Mouse (Mus musculus) CH12.LX (cell line): Measurements from ENCODE around the gene Mrps35. TPM values are rescaled to one million over a fixed set of nuclear protein-coding genes. Genes with fewer than 3 reads are reported as not detected.

Source experiments
- DNase-seq: peaks from one replicate; pipeline ENCODE4 v3.0.0-alpha.2; 2013; ENCODE audit errors: extremely low read depth
- H3K27ac ChIP-seq: 2 replicates; pipeline ENCODE4 v1.5.1; 2012; ENCODE audit warnings: low read depth, mild to moderate bottlenecking, control low read depth, moderate library complexity; ENCODE audit not compliant: insufficient read depth
- H3K27me3 ChIP-seq: replicated peaks from 2 replicates; pipeline ENCODE3; 2012; ENCODE audit warnings: inconsistent platforms
- H3K36me3 ChIP-seq, 2 experiments: replicated peaks in 1 of 2; 2 replicates each; pipeline versions ENCODE3 to v1.6.1; 2012; ENCODE audit warnings: inconsistent platforms in 1 of 2, low read length in 1 of 2, mild to moderate bottlenecking in 1 of 2, mixed read lengths in 1 of 2, moderate library complexity in 1 of 2; ENCODE audit not compliant: control insufficient read depth in 1 of 2, insufficient read depth in 1 of 2
- H3K4me1 ChIP-seq, 2 experiments: 2 replicates each; pipeline ENCODE4 v1.6.1; 2012; ENCODE audit warnings: inconsistent platforms in 1 of 2, moderate library complexity in 1 of 2; ENCODE audit not compliant: insufficient read depth in 2 of 2, control insufficient read depth in 1 of 2
- H3K4me2 ChIP-seq: 2 replicates; pipeline ENCODE4 v1.6.1; 2012; ENCODE audit warnings: low read depth, mild to moderate bottlenecking, control low read depth; ENCODE audit not compliant: poor library complexity, insufficient read depth, severe bottlenecking
- H3K4me3 ChIP-seq, 3 experiments: fragments of 150-350 bp in 1 of 3; sonication (generic) in 1 of 3; replicated peaks in 1 of 3; 2 replicates each; pipeline versions ENCODE3 to v1.5.1; 2011 to 2012; ENCODE audit warnings: low read depth in 2 of 3, low read length in 2 of 3, mild to moderate bottlenecking in 2 of 3, moderate library complexity in 2 of 3, control low read depth in 1 of 3, improper control_type of control experiment in 1 of 3, inconsistent platforms in 1 of 3, mixed read lengths in 1 of 3; ENCODE audit not compliant: poor library complexity in 1 of 3
- H3K79me2 ChIP-seq: replicated peaks from 2 replicates; pipeline ENCODE4 v1.6.1; 2012; ENCODE audit warnings: mild to moderate bottlenecking, moderate library complexity; ENCODE audit not compliant: control insufficient read depth, poor library complexity, insufficient read depth, severe bottlenecking; ENCODE audit errors: extremely low read depth
- H3K9ac ChIP-seq: 2 replicates; pipeline ENCODE4 v1.6.1; 2012; ENCODE audit warnings: low read depth, mild to moderate bottlenecking, control low read depth, moderate library complexity; ENCODE audit not compliant: insufficient read depth
- H3K9me3 ChIP-seq: replicated peaks from 2 replicates; pipeline ENCODE3; 2012; ENCODE audit warnings: low read length, inconsistent platforms, mixed read lengths
- BHLHE40 ChIP-seq: IDR thresholded peaks from 2 replicates; pipeline ENCODE4 v1.6.1; 2011; ENCODE audit warnings: mild to moderate bottlenecking, low read depth, low read length, improper control_type of control experiment
- CHD1 ChIP-seq: IDR thresholded peaks from 2 replicates; pipeline ENCODE4 v1.6.1; 2012; ENCODE audit warnings: low read depth, low read length, improper control_type of control experiment, inconsistent platforms
- CTCF ChIP-seq, 2 experiments: IDR thresholded peaks in 1 of 2; conservative IDR thresholded peaks in 1 of 2; 2 replicates each; pipeline ENCODE4 v1.5.1; 2011 to 2012; ENCODE audit warnings: low read depth in 2 of 2, low read length in 2 of 2, improper control_type of control experiment in 1 of 2, inconsistent platforms in 1 of 2, mild to moderate bottlenecking in 1 of 2, moderate library complexity in 1 of 2
- E2F4 ChIP-seq: IDR thresholded peaks from 2 replicates; pipeline ENCODE4 v1.6.1; 2011; ENCODE audit warnings: low read depth, low read length, improper control_type of control experiment; ENCODE audit not compliant: insufficient replicate concordance
- EP300 ChIP-seq: IDR thresholded peaks from 2 replicates; pipeline ENCODE4 v1.6.1; 2011; ENCODE audit warnings: low read length, improper control_type of control experiment
- GABPA ChIP-seq: IDR thresholded peaks from 2 replicates; pipeline ENCODE4 v1.6.1; 2012; ENCODE audit warnings: low read depth, low read length, improper control_type of control experiment, inconsistent platforms; ENCODE audit not compliant: insufficient replicate concordance
- HCFC1 ChIP-seq: IDR thresholded peaks from 2 replicates; pipeline ENCODE4 v1.6.1; 2012; ENCODE audit warnings: low read depth, mild to moderate bottlenecking, inconsistent platforms, low read length, improper control_type of control experiment
- IRF4 ChIP-seq: IDR thresholded peaks from 2 replicates; pipeline ENCODE4 v1.6.1; 2014; ENCODE audit warnings: low read depth, mild to moderate bottlenecking, inconsistent platforms, low read length, improper control_type of control experiment
- JUN ChIP-seq: IDR thresholded peaks from 2 replicates; pipeline ENCODE4 v1.6.1; 2011; ENCODE audit warnings: low read depth, mild to moderate bottlenecking, low read length, improper control_type of control experiment, moderate library complexity; ENCODE audit not compliant: insufficient read depth
- JUND ChIP-seq: conservative IDR thresholded peaks from 2 replicates; pipeline ENCODE4 v1.6.1; 2011; ENCODE audit warnings: low read depth, low read length, improper control_type of control experiment
- KAT2A ChIP-seq: IDR thresholded peaks from 2 replicates; pipeline ENCODE4 v1.6.1; 2012; ENCODE audit warnings: low read length, improper control_type of control experiment, inconsistent platforms; ENCODE audit not compliant: insufficient replicate concordance
- MAFK ChIP-seq: IDR thresholded peaks from 2 replicates; pipeline ENCODE4 v1.6.1; 2011; ENCODE audit warnings: low read length, improper control_type of control experiment; ENCODE audit not compliant: insufficient replicate concordance
- MAX ChIP-seq: IDR thresholded peaks from 2 replicates; pipeline ENCODE4 v1.6.1; 2011; ENCODE audit warnings: low read length, improper control_type of control experiment
- MAZ ChIP-seq: IDR thresholded peaks from 2 replicates; pipeline ENCODE4 v1.6.1; 2012; ENCODE audit warnings: low read depth, mild to moderate bottlenecking, inconsistent platforms, low read length, improper control_type of control experiment, moderate library complexity
- MEF2A ChIP-seq: IDR thresholded peaks from 2 replicates; pipeline ENCODE4 v1.6.1; 2014; ENCODE audit warnings: low read depth, mild to moderate bottlenecking, inconsistent platforms, low read length, improper control_type of control experiment, borderline replicate concordance
- MXI1 ChIP-seq: IDR thresholded peaks from 2 replicates; pipeline ENCODE4 v1.6.1; 2011; ENCODE audit warnings: mild to moderate bottlenecking, low read depth, low read length, improper control_type of control experiment
- NELFE ChIP-seq: IDR thresholded peaks from 2 replicates; pipeline ENCODE4 v1.6.1; 2011; ENCODE audit warnings: low read depth, low read length, improper control_type of control experiment
- PAX5 ChIP-seq: IDR thresholded peaks from 2 replicates; pipeline ENCODE4 v1.6.1; 2012; ENCODE audit warnings: low read length, inconsistent platforms, mixed read lengths
- SIN3A ChIP-seq: IDR thresholded peaks from 2 replicates; pipeline ENCODE4 v1.6.1; 2012; ENCODE audit warnings: low read length, improper control_type of control experiment, inconsistent platforms
- SMC3 ChIP-seq: IDR thresholded peaks from 2 replicates; pipeline ENCODE4 v1.6.1; 2011; ENCODE audit warnings: low read depth, low read length, improper control_type of control experiment
- TCF12 ChIP-seq: IDR thresholded peaks from 2 replicates; pipeline ENCODE4 v1.6.1; 2014; ENCODE audit warnings: low read depth, mild to moderate bottlenecking, inconsistent platforms, low read length, improper control_type of control experiment
- UBTF ChIP-seq: IDR thresholded peaks from 2 replicates; pipeline ENCODE4 v1.6.1; 2012; ENCODE audit warnings: low read depth, mild to moderate bottlenecking, inconsistent platforms, low read length, improper control_type of control experiment, moderate library complexity
- USF2 ChIP-seq: conservative IDR thresholded peaks from 2 replicates; pipeline ENCODE4 v1.6.1; 2011; ENCODE audit warnings: low read depth, low read length, improper control_type of control experiment
- ZC3H11A ChIP-seq: IDR thresholded peaks from 2 replicates; pipeline ENCODE4 v1.6.1; 2012; ENCODE audit warnings: low read depth, mild to moderate bottlenecking, inconsistent platforms, low read length, improper control_type of control experiment
- ZKSCAN1 ChIP-seq: IDR thresholded peaks from 2 replicates; pipeline ENCODE4 v1.6.1; 2012; ENCODE audit warnings: low read depth, inconsistent platforms, low read length, improper control_type of control experiment, borderline replicate concordance
- ZNF384 ChIP-seq: IDR thresholded peaks from 2 replicates; pipeline ENCODE4 v1.6.1; 2012; ENCODE audit warnings: low read depth, low read length, improper control_type of control experiment, inconsistent platforms
- dilution Hi-C: fragments of 300-500 bp; cut with MboI; formaldehyde crosslinking; loops from 2 replicates; pipeline ENCODE4 v1.14.3; 2020; ENCODE audit warnings: low sequenced_read_pairs; ENCODE audit not compliant: extremely low pct_unique_long_range_greater_than_20kb, extremely low pct_ligation_motif_present
- in situ Hi-C: fragments of 300-500 bp; cut with MboI; formaldehyde crosslinking; loops from 3 replicates; pipeline ENCODE4 v1.14.3; 2019; ENCODE audit warnings: low sequenced_read_pairs, low pct_ligation_motif_present, low pct_unique_long_range_greater_than_20kb, mixed read lengths
- polyA plus RNA-seq: library from polyadenylated mRNA; unstranded; fragments of >175 nt; gene quantifications from 2 replicates; pipeline ENCODE4 v1.2.1, GENCODE M21; 2012; ENCODE audit warnings: low read depth; ENCODE audit not compliant: insufficient read length
- total RNA-seq, 2 experiments: library from RNA; depleted of rRNA; stranded (reverse); fragments of 300-350 nt in 1 of 2; fragments of >200 nt in 1 of 2; gene quantifications; 2 replicates each; pipeline ENCODE4 v1.2.3; 2012 to 2014

The Mrps35 gene
- total and polyA plus RNA-seq, 3 experiments, result 36.6 to 141 (median 84.2) TPM

DNA sequence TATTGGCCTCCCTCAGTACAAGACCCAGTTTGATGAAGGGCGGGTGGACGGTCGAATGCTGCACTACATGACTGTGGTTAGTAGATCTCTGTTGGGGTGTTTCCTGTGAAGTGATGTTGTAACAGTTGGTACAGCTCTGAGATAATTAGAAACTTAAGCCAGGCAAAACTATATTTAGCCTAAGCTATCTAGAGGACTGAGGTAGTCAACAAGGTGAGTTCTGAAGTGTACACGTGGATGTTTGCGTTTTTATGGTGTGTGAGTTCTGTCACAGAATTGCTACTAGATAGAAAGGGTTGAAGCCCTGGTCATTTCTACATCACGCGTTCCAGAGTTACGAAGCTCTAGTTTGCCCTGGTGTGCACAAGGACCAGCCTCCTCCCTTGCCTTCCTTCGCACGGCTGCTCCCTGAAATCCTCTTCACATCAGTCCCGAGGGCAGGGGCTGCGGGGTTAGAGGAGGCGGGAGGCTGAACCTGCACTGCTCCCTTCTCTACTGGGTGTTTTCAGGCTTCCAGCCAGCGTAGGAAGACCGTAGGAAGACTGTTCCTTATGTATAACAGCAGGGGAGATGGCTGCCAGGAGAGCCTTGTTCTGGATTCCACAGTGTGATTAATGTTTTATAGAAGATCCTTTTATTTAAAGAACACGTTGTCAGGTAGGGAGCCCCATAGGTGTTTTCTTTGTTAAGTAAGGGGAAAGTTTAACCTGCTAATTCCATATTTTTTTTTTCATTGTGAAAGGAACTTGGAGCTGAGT is 20.0 kb upstream of the Mrps35 start:
- in situ Hi-C loops (no loop called here), dilution Hi-C loops (no loop called here)
- DNase-seq, result no peak

DNA sequence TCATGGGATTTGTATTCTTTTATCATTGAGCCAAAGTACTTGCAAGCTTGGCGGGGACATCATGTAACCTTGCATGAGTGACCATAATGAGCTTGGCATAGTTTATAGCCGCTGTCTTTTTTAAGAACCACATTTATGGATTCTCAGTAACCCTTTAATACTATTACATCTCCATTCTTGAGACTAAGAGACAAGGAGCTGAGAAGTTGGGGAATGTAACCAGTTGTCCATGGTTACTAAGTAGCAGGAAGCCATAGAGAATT is 19.5 kb upstream of the Mrps35 start:
- no peak for DNase-seq
- Histone ChIP-seq H3K4me3 (no peak overlapping the region), H3K27me3 (no peaks in the 10 kb centered on the region), H3K79me2 (no peaks in the 10 kb centered on the region), H3K4me2 (no peak overlapping the region), H3K36me3 (peaks cover 47 to 77% of the 10 kb centered on the region in 2 experiments), H3K9me3 (no peaks in the 10 kb centered on the region), H3K4me1 (peaks cover 2 to 7% of the 10 kb centered on the region in 2 experiments; a peak in 1 of 4 replicates), H3K27ac (no peak overlapping the region), H3K9ac (no peak overlapping the region)
- in situ Hi-C loops, result no loop called here
- TF ChIP-seq TCF12 (no peak), GABPA (no peak), MAX (no peak), KAT2A (no peak), MAZ (no peak), CHD1 (no peak), BHLHE40 (no peak), MXI1 (no peak), JUND (no peak), JUN (no peak), SMC3 (no peak), IRF4 (no peak), ZKSCAN1 (no peak), ZNF384 (no peak), HCFC1 (no peak), MAFK (no peak), UBTF (no peak), USF2 (no peak), NELFE (no peak), CTCF (conservative IDR thresholded peaks at IDR 0.05 in 1 of 2, IDR thresholded peaks at IDR 0.05 in 1 of 2; ENCODE audit: low read depth in 2 of 2, low read length in 2 of 2) (no peak)
- dilution Hi-C loops, result no loop called here

More for the DNA sequence above, 20.0 kb upstream of the Mrps35 start:
- no peaks in the 10 kb centered on the region for H3K9me3 ChIP-seq
- peaks cover 2 to 12% of the 10 kb centered on the region in 2 experiments; a peak in 2 of 4 replicates for H3K4me1 ChIP-seq
- no peak overlapping the region for H3K4me3 ChIP-seq
- no peak overlapping the region for H3K27ac ChIP-seq
- peaks cover 43 to 74% of the 10 kb centered on the region in 2 experiments for H3K36me3 ChIP-seq
- H3K27me3 ChIP-seq, result no peaks in the 10 kb centered on the region
- H3K79me2 ChIP-seq, result no peaks in the 10 kb centered on the region
- TF ChIP-seq UBTF (no peak), NELFE (no peak), EP300 (no peak), MEF2A (no peak), IRF4 (no peak), CHD1 (no peak), BHLHE40 (no peak), ZC3H11A (no peak), JUND (no peak), KAT2A (no peak), SIN3A (no peak), PAX5 (no peak), HCFC1 (no peak), MAFK (no peak), ZKSCAN1 (no peak), E2F4 (no peak)
- H3K4me2 ChIP-seq, result no peak overlapping the region
- H3K9ac ChIP-seq, result no peak overlapping the region
